Mouse (Mus musculus) heart, postnatal 0 days (tissue): ENCODE data around the gene Exoc3l2.

Experiments used
- CTCF ChIP-seq: IDR thresholded peaks from 2 replicates; pipeline ENCODE4 v1.5.1; 2016; ENCODE audit warnings: antibody characterized with exemption, control low read depth, low read depth
- EP300 ChIP-seq: IDR thresholded peaks from 2 replicates; pipeline ENCODE4 v1.6.1; 2016; ENCODE audit warnings: antibody characterized with exemption, low read depth

DNA sequence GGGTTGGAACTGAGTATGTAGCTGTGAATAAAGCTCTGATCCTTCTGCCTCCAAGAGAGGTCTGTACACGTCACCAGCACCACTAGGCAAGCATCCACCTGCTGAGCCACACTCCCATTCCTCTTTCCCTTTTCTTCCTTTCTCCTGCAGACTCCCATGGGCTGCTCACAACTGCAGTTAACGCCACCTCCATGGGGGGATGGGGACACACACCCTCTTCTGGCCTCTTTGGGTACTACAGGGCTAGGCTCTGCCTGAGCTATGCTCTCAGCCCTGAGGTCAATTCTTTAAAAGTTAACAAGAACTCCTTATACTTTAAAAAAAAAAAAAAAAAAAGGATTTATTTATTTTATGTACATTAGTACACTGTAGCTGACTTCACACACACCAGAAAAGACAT is 30.7 kb upstream of the Exoc3l2 start:
- TF ChIP-seq CTCF: peak; percentile 17; the same call in 1 of the 2 replicates
- no peak for TF ChIP-seq EP300
